Mouse (Mus musculus) liver, embryonic 13.5 days (tissue): ENCODE results near the gene Ralgapa1. TPM values are rescaled to one million over a fixed set of nuclear protein-coding genes. Genes with fewer than 3 reads are reported as not detected.

Source experiments
- ATAC-seq: fragments of 200-750 bp; cut with Nextera tagmentation; 2 replicates; pipeline ENCODE4 v1.8.0; 2017; ENCODE audit warnings: low read depth, mild to moderate bottlenecking, moderate number of reproducible peaks, moderate library complexity
- DNase-seq: peaks from one replicate; pipeline ENCODE4 v3.0.0; 2022
- H3K27ac ChIP-seq: fragments of 300-500 bp; sonication (generic); 2 replicates; pipeline ENCODE4 v1.5.1; 2015; ENCODE audit warnings: moderate library complexity, mild to moderate bottlenecking, inconsistent platforms
- H3K27me3 ChIP-seq: fragments of 300-500 bp; sonication (generic); 2 replicates; pipeline ENCODE4 v1.6.1; 2015; ENCODE audit warnings: mild to moderate bottlenecking, inconsistent platforms
- H3K36me3 ChIP-seq: fragments of 300-500 bp; sonication (generic); 2 replicates; pipeline ENCODE4 v1.6.1; 2015; ENCODE audit warnings: mild to moderate bottlenecking, inconsistent platforms
- H3K4me1 ChIP-seq: fragments of 300-500 bp; sonication (generic); replicated peaks from 2 replicates; pipeline ENCODE4 v1.6.1; 2015; ENCODE audit warnings: inconsistent platforms
- H3K4me2 ChIP-seq: fragments of 300-500 bp; sonication (generic); 2 replicates; pipeline ENCODE4 v1.6.1; 2015; ENCODE audit warnings: inconsistent platforms, mild to moderate bottlenecking, moderate library complexity
- H3K4me3 ChIP-seq: fragments of 300-500 bp; sonication (generic); replicated peaks from 2 replicates; pipeline ENCODE4 v1.5.1; 2015; ENCODE audit warnings: mild to moderate bottlenecking, inconsistent platforms
- H3K9ac ChIP-seq: fragments of 300-500 bp; sonication (generic); 2 replicates; pipeline ENCODE4 v1.6.1; 2015; ENCODE audit warnings: mild to moderate bottlenecking, inconsistent platforms
- H3K9me3 ChIP-seq: fragments of 300-500 bp; sonication (generic); replicated peaks from 2 replicates; pipeline ENCODE4 v1.6.1; 2016; ENCODE audit warnings: inconsistent platforms
- WGBS: fragments of 180-500 bp; shearing (Covaris S2); methylation state at CpG from one replicate; pipeline ENCODE4 v1.1.7; 2015; ENCODE audit not compliant: insufficient replicate concordance; 5-methylcytosine and 5-hydroxymethylcytosine counted together
- polyA plus RNA-seq: library from polyadenylated mRNA; unstranded; fragments of >200 nt; fragmentation: Nextera tagmentation; extraction: Ambion mirVana; gene quantifications from 2 replicates; pipeline ENCODE4 v1.2.1, GENCODE M21; 2015

Ralgapa1 gene
- polyA plus RNA-seq, 1 experiment from 2014 or later, result 4.0 TPM

DNA sequence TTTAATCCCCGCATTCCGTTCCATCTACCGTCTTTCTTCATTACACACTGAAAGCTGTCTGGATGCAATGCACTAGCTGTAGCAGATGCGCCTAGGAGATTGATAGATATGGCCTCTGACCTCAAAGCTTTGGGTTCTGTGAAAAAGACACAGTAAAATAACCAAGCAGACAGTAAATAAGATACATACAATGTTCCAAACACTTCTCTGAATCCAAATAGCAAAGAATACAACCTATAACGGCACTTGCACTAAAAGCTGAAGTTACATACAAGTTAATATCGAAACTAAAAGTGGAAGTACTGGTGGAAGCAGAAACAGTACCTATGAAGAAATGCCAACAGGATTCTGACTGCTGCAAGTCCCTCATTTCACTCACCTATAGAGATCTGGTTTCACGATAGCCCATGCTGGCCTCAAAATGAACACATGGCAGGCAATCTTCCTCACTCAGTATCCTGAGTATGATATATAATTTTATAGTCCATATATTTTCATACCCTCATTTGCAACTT is 172.9 kb downstream of the Ralgapa1 start:
- no peaks in the 10 kb centered on the region for H3K36me3 ChIP-seq
- DNase-seq (no peak), ATAC-seq (no peak)
- H3K4me2 ChIP-seq, result no peak overlapping the region
- no peaks in the 10 kb centered on the region for H3K27me3 ChIP-seq
- H3K4me1 ChIP-seq, result no peaks in the 10 kb centered on the region
- no peak overlapping the region for H3K9ac ChIP-seq
- H3K27ac ChIP-seq, result no peak overlapping the region
- no peak overlapping the region for H3K4me3 ChIP-seq
- H3K9me3 ChIP-seq, result no peaks in the 10 kb centered on the region
- WGBS, result 84% methylated on average over 7 of the region's 7 CpGs

DNA sequence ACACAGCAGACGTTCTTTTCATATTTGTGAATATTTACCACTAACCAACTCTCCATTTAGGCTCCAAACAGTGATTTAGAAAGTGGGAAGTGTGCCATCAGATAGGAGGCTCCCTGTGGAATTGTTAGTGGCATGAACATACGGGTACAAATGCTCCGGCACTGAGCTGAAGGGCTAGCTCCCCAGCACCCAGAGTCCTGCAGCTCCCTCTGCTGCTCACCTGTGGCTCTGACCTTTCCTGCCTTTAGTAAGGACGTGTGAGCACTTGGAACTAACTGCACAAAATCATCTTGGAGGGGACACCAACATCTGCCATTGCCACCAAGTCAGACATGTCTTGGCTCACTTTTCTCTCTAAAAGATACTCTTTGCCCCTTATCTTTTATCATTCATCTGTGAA is 194.3 kb downstream of the Ralgapa1 start:
- peaks cover 26% of the 10 kb centered on the region for H3K4me1 ChIP-seq
- ATAC-seq (no peak), DNase-seq (no peak)
- no peak overlapping the region for H3K4me3 ChIP-seq
- WGBS, result 48% methylated on average over 4 of the region's 4 CpGs
- H3K36me3 ChIP-seq, result no peaks in the 10 kb centered on the region; the same call in 1 of the 2 replicates
- no peaks in the 10 kb centered on the region for H3K27me3 ChIP-seq
- no peaks in the 10 kb centered on the region for H3K9me3 ChIP-seq
- no peak overlapping the region for H3K9ac ChIP-seq
- H3K27ac ChIP-seq, result no peak overlapping the region
- H3K4me2 ChIP-seq, result no peak overlapping the region

DNA sequence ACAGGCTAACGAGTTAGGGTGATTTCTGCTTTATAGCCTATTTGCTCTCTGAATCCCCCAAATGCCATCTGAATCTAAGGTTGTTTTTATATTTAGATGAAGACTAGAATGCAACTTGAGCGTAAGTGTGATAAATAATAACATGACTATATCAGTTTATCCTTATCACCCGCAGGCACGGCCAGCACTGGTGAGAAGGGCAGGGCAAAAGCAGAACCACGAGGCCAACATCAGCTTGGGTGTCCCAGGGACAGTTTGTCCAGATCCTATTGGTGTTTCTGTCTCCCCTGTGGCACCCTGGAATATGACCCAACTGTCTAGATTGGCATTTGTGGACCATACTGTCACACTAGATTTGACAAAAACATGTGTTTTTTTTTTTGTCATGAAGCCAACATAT is 197.7 kb downstream of the Ralgapa1 start:
- WGBS, result 30% methylated on average over 5 of the region's 5 CpGs
- H3K4me2 ChIP-seq, result peak overlapping the region; percentile 36; the same call in 1 of the 2 replicates
- H3K9me3 ChIP-seq, result no peaks in the 10 kb centered on the region
- peaks cover 31% of the 10 kb centered on the region for H3K4me1 ChIP-seq
- H3K9ac ChIP-seq, result no peak overlapping the region
- H3K27ac ChIP-seq, result no peak overlapping the region
- DNase-seq, result no peak
- no peak overlapping the region for H3K4me3 ChIP-seq
- peak; percentile 76 for ATAC-seq
- H3K36me3 ChIP-seq, result no peaks in the 10 kb centered on the region; the same call in 1 of the 2 replicates
- H3K27me3 ChIP-seq, result no peaks in the 10 kb centered on the region

DNA sequence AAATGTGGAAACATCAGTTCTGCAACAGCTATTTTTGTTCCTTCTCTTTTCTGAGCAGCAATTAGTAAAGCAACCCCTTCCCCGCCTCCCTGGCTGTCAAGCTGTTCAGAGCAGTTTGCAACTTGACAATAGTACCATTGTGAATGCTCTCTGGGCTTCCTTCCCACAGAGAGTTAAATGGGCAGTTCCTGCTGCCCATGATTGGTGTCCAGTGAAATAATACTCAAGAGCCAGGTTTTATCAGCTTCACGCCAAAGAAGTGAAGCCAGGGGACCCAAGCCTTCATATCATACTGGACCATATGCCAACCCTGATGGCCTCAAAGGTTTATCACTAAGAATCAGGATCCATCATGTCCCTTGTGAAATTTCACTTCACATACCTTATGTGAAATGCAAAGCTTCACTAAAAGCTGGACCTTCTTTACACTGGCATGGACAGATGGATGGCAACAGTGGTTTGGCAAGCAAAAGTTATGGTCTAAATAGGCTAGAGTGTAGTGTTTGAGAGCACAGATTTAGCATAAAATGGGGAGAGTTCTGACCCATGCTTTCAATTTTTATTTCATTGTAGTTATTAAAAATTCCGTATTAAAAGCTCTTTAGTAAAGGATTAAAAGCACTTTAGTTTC is 198.2 kb downstream of the Ralgapa1 start:
- Histone ChIP-seq H3K27ac (peak overlapping the region; percentile 54), H3K36me3 (no peaks in the 10 kb centered on the region; the same call in 1 of the 2 replicates), H3K9ac (no peak overlapping the region), H3K27me3 (no peaks in the 10 kb centered on the region), H3K4me2 (peak overlapping the region; percentile 46), H3K4me1 (peaks cover 31% of the 10 kb centered on the region), H3K4me3 (no peak overlapping the region), H3K9me3 (no peaks in the 10 kb centered on the region)
- WGBS, result 39% methylated on average over 3 of the region's 3 CpGs
- DNase-seq (peak; percentile 47), ATAC-seq (peak; percentile 85)

DNA sequence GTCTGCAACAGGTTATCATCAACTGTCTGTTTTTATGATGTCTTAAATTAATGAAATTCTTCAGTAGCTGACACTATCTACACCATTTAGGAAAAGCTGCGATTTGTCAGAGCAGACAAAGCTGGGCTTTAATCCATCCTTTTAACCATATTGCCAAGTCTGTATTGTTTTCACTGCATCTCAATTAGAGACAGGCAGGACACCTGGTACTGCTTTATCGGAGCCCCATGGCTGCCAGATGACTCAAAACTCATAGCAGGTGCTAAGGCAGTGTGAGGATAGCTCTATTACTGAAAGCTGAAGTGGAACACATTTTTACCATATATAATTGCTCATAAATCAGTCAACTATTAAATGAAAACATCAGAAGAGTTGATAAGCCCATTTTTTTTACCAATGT is 200.6 kb downstream of the Ralgapa1 start:
- H3K9ac ChIP-seq, result no peak overlapping the region
- no peaks in the 10 kb centered on the region for H3K27me3 ChIP-seq
- H3K4me3 ChIP-seq, result no peak overlapping the region
- ATAC-seq (no peak), DNase-seq (no peak)
- WGBS, result 81% methylated on average over 2 of the region's 2 CpGs
- no peaks in the 10 kb centered on the region; the same call in 1 of the 2 replicates for H3K36me3 ChIP-seq
- H3K4me2 ChIP-seq, result no peak overlapping the region
- H3K9me3 ChIP-seq, result no peaks in the 10 kb centered on the region
- no peak overlapping the region for H3K27ac ChIP-seq
- peaks cover 31% of the 10 kb centered on the region for H3K4me1 ChIP-seq

DNA sequence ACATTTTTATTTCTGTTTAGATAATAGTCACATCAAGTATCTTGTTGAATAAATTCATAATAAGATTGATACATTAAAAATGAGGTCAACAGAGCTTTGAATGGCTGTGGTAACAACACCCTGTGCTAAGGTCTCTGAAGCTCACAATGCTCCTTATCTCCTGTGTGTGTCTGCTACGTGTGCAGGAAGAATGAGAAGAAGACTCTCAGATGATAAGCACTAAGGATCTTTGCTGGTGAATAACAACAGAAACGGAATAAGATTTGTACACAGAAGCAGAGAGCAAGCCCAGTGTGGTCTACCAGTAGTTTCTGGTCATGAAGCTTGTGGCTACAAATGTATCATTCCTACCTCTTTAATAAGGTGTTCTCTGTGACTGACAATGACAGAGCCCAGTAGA is 210.2 kb downstream of the Ralgapa1 start:
- H3K9me3 ChIP-seq, result no peaks in the 10 kb centered on the region
- no peaks in the 10 kb centered on the region for H3K36me3 ChIP-seq
- ATAC-seq (peak; percentile 60), DNase-seq (no peak)
- WGBS, result 12% methylated on average over 2 of the region's 2 CpGs
- H3K9ac ChIP-seq, result no peak overlapping the region
- H3K27ac ChIP-seq, result no peak overlapping the region
- peaks cover 11% of the 10 kb centered on the region for H3K4me1 ChIP-seq
- H3K27me3 ChIP-seq, result no peaks in the 10 kb centered on the region
- no peak overlapping the region for H3K4me3 ChIP-seq
- H3K4me2 ChIP-seq, result no peak overlapping the region

DNA sequence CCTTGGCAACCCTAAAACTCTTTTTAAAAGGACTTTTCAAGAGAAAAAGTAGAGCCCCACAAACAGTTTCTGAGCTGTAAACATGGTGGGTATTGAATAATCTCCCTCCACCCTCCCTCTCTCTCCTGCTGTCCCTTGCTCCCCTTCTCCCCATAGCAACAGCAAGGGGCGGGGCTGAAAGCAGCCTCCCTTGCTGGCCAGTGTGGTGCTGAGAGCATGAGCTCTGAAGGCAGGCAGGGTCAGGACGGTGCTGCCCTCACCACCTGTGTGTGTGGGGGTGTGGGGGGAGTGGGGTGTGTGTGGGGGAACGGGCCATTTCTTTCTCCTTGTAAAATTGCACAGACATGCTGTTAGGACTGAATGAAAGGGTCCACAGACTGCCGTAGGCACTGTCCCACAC is 213.1 kb downstream of the Ralgapa1 start:
- no peaks in the 10 kb centered on the region for H3K9me3 ChIP-seq
- H3K4me1 ChIP-seq, result peaks cover 6% of the 10 kb centered on the region; the same call in 1 of the 2 replicates
- no peaks in the 10 kb centered on the region for H3K36me3 ChIP-seq
- H3K9ac ChIP-seq, result no peak overlapping the region
- H3K27me3 ChIP-seq, result no peaks in the 10 kb centered on the region
- 63% methylated on average over 4 of the region's 4 CpGs for WGBS
- DNase-seq, result no peak
- H3K4me3 ChIP-seq, result no peak overlapping the region
- no peak overlapping the region for H3K4me2 ChIP-seq
- no peak overlapping the region for H3K27ac ChIP-seq
- no peak for ATAC-seq

DNA sequence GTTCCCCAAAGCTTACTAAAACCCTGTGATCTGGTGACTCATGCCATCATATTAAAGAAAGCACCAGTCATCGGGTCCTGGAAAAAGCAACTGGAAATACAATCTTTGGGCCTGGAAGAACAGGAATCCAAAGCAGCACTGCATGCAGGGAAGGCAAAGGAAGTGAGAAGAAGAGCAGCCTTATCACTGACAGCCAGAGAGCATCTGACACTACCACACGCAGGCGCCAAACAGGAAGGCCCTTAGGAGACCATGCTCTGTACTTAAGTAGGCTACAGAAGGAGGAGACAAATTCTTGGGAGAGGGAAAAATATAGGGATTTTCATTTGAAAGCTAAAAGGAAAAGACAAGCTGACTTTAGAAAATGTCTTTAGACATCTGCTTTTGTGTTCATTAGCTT is 216.6 kb downstream of the Ralgapa1 start:
- Histone ChIP-seq H3K9ac (no peak overlapping the region), H3K9me3 (no peaks in the 10 kb centered on the region), H3K27me3 (peaks cover 27% of the 10 kb centered on the region), H3K4me3 (no peak overlapping the region), H3K4me1 (peaks cover 14% of the 10 kb centered on the region), H3K27ac (no peak overlapping the region), H3K4me2 (no peak overlapping the region), H3K36me3 (no peaks in the 10 kb centered on the region)
- WGBS, result 26% methylated on average over 3 of the region's 3 CpGs
- no peak for ATAC-seq
- DNase-seq, result no peak

DNA sequence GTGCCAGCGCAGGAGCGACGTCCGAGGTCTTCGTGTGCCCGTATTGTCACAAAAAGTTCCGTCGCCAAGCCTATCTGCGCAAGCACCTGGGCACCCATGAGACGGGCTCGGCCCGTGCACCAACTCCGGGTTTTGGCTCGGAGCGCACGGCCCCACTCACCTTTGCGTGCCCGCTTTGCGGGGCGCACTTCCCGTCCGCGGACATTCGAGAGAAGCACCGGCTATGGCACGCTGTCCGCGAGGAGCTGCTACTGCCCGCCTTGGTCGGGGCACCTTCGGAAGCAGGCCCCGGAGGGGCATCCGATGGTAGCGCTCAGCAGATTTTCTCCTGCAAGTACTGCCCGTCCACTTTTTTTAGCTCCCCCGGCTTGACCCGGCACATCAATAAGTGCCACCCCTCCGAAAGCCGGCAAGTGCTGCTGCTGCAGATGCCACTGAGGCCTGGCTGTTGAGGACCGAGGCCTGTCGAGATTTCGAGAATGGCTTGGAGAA is 220.4 kb downstream of the Ralgapa1 start:
- Histone ChIP-seq H3K27ac (no peak overlapping the region), H3K9ac (no peak overlapping the region), H3K4me1 (peaks cover 23% of the 10 kb centered on the region), H3K4me3 (peak overlapping the region; percentile 55), H3K27me3 (peaks cover 65% of the 10 kb centered on the region), H3K4me2 (peak overlapping the region; percentile 72), H3K36me3 (no peaks in the 10 kb centered on the region), H3K9me3 (no peaks in the 10 kb centered on the region)
- peak; percentile 45 for ATAC-seq
- WGBS, result 8% methylated on average over 37 of the region's 42 CpGs
- no peak for DNase-seq

DNA sequence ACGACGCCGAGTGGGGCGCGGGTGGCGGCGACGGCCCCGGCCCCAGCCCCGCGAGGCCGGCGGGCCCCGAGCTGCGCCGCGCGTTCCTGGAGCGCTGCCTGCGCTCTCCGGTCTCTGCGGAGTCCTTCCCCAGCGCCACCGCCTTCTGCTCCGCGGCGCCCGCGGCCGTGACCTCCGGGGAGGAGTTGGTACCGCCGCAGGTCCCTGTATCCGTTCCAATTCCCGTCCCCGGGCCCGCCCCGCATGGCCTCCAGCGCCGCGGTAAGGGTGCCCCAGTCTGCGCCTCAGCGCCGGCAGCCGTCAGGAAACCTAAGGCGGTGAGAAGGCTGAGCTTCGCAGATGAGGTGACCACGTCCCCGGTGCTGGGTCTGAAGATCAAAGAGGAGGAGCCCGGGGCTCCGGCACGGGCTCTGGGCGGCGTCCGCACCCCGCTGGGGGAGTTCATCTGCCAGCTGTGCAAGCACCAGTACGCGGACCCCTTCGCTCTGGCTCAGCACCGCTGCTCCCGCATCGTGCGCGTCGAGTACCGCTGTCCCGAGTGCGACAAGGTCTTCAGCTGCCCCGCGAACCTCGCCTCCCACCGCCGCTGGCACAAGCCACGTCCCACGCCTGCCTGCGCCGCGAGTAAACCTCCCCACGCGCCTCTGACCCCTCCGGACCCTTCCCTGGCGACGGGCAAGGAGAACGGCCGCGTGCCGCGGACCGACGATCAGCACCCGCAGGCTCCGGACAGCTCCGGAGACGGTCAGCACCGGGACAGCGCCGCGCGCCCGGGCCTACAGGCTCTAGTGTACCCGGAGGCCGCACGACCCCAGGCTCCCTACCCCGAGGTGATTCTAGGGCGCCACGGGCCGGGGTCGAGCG is 221.1 kb downstream of the Ralgapa1 start:
- no peaks in the 10 kb centered on the region for H3K36me3 ChIP-seq

DNA sequence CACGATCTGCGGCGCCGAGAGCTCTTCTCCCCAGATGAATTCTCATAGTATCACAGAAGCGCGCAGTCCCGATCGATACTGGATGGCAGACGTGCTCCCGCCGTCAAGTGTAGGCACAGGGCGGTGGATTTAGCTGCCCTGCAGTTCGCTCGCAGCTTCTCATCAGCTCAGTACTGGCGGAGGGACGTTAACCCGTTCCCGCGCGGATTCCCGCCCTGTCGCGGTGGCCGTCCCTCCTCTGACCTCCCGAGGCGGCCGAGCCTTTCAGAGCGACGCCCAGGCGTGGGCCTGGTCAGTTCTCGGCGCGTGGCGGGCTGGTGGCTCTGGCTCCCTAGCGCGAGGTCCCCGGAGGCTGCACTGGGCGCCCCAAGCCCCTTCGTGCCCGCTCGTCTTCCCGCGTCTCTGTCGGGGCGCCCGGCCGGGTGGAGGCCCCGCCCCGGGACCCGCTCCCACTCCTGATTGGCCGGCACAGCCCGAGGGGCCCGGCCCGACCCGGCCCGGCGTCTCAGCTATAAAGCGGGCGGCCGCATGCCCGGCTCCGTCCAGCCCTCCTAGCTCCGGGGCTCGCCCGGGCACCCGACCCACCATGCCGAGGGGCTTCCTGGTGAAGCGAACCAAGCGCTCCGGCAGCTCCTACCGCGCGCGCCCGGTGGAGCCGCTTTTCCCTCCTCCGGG is 221.9 kb downstream of the Ralgapa1 start, which contains the start of gene Insm2:
Insm2 (plus strand) TSS at position 541 of the 675 bp plus-strand sequence.
- WGBS, result 1% methylated on average over 70 of the region's 77 CpGs
- peaks cover 65% of the 10 kb centered on the region for H3K27me3 ChIP-seq

More for the DNA sequence above, 221.1 kb downstream of the Ralgapa1 start:
- no peaks in the 10 kb centered on the region for H3K9me3 ChIP-seq
- peak; percentile 79 for ATAC-seq
- peaks cover 23% of the 10 kb centered on the region for H3K4me1 ChIP-seq
- WGBS, result under 1% methylated on average over 102 of the region's 109 CpGs
- peak overlapping the region; percentile 55 for H3K4me3 ChIP-seq
- H3K9ac ChIP-seq, result no peak overlapping the region
- peak; percentile 49 for DNase-seq
- peaks cover 65% of the 10 kb centered on the region for H3K27me3 ChIP-seq
- no peak overlapping the region for H3K27ac ChIP-seq
- peak overlapping the region; percentile 72 for H3K4me2 ChIP-seq

More for the DNA sequence above, 221.9 kb downstream of the Ralgapa1 start, which contains the start of gene Insm2:
- no peak within 1 kb of the TSS for H3K27ac ChIP-seq
- no peaks in the 10 kb centered on the region for H3K9me3 ChIP-seq
- DNase-seq, result no peak
- peak within 1 kb of the TSS; percentile 72 for H3K4me2 ChIP-seq
- H3K4me1 ChIP-seq, result peaks cover 23% of the 10 kb centered on the region
- peak within 1 kb of the TSS; percentile 55 for H3K4me3 ChIP-seq
- H3K9ac ChIP-seq, result no peak within 1 kb of the TSS
- no peaks in the 10 kb centered on the region for H3K36me3 ChIP-seq
- no peak for ATAC-seq
